Mouse (Mus musculus) lung, embryonic 16.5 days (tissue): ENCODE results near the gene Lrpap1. TPM values are rescaled to one million over a fixed set of nuclear protein-coding genes. Genes with fewer than 3 reads are reported as not detected.

ENCODE experiments used
- ATAC-seq: fragments of 200-750 bp; cut with Nextera tagmentation; 2 replicates; pipeline ENCODE4 v1.8.0; 2017; ENCODE audit warnings: low read depth, mild to moderate bottlenecking, moderate library complexity
- H3K27ac ChIP-seq: fragments of 300-500 bp; sonication (generic); 2 replicates; pipeline ENCODE4 v1.5.1; 2014; ENCODE audit warnings: mild to moderate bottlenecking, control low read depth, low read length
- H3K27me3 ChIP-seq: fragments of 300-500 bp; sonication (generic); 2 replicates; pipeline ENCODE4 v1.6.1; 2014; ENCODE audit warnings: low read depth, low read length, mixed read lengths; ENCODE audit not compliant: control insufficient read depth, insufficient read depth
- H3K36me3 ChIP-seq: fragments of 300-500 bp; sonication (generic); 2 replicates; pipeline ENCODE4 v1.6.1; 2014; ENCODE audit warnings: low read length; ENCODE audit not compliant: control insufficient read depth, insufficient read depth
- H3K4me1 ChIP-seq: fragments of 300-500 bp; sonication (generic); replicated peaks from 2 replicates; pipeline ENCODE4 v1.6.1; 2014; ENCODE audit warnings: low read length, mixed read lengths; ENCODE audit not compliant: control insufficient read depth, insufficient read depth
- H3K4me2 ChIP-seq: fragments of 300-500 bp; sonication (generic); 2 replicates; pipeline ENCODE4 v1.6.1; 2014; ENCODE audit warnings: low read depth, low read length, control low read depth
- H3K4me3 ChIP-seq: fragments of 300-500 bp; sonication (generic); 2 replicates; pipeline ENCODE4 v1.5.1; 2014; ENCODE audit warnings: mild to moderate bottlenecking, low read length, control low read depth
- H3K9ac ChIP-seq: fragments of 300-500 bp; sonication (generic); 2 replicates; pipeline ENCODE4 v1.6.1; 2014; ENCODE audit warnings: low read length, control low read depth
- H3K9me3 ChIP-seq: fragments of 300-500 bp; sonication (generic); 2 replicates; pipeline ENCODE4 v1.6.1; 2016; ENCODE audit warnings: low read length; ENCODE audit not compliant: control insufficient read depth
- WGBS: fragments of 180-500 bp; shearing (Covaris S2); extraction: QIAGEN DNeasy Blood & Tissue Kit; methylation state at CpG from one replicate; pipeline ENCODE4 v1.1.7; 2014; 5-methylcytosine and 5-hydroxymethylcytosine counted together
- polyA plus RNA-seq: library from polyadenylated mRNA; unstranded; fragments of >200 nt; fragmentation: Nextera tagmentation; extraction: Ambion mirVana; gene quantifications from 2 replicates; pipeline ENCODE4 v1.2.1, GENCODE M21; 2015

Gene Lrpap1
- polyA plus RNA-seq, 1 experiment from 2014 or later, result 172 TPM

DNA sequence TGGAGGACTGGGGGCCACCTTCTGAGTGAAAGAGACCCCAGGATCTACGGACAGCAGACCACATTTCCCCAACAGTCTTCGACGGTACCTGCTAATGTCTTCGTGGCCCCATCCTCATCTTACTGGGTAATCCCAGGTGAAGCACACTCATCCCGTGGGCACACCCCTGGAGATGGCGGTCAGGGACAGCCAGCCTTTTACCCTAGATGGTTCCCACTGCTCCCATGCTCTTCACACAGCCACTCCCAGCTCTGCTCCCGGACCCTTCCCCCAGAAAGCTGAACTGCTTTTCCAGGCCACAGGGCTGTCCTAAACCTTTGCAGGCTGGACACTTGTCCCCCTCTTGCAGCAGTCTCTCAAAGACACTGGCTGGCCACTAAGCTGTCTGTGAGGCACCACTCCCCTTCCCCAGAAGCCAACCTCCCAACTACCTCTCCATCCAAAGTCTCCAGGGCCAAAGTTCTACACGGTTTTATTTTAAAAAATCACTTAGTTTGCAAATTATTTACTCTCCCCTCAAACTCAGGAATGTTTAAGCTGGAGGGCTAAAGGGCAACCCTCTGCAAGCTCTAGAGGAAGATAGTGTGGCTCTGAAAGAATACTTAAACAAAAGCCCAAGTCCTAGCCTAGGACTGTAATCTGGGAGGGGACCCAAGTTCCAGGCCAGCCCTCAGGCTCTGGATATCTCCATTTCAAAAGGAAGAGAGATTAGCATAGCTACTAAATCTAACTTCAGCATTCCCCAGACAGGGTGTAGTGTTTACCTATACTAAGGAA lies 1.2 kb downstream of the Lrpap1 start:
- Histone ChIP-seq H3K27ac (peak overlapping the region; percentile 80; the same call in 1 of the 2 replicates), H3K4me3 (peak overlapping the region; percentile 92), H3K36me3 (peaks cover 10% of the 10 kb centered on the region; the same call in 1 of the 2 replicates), H3K9me3 (no peaks in the 10 kb centered on the region), H3K4me1 (peaks cover 21% of the 10 kb centered on the region), H3K4me2 (peak overlapping the region; percentile 85), H3K27me3 (no peaks in the 10 kb centered on the region), H3K9ac (peak overlapping the region; percentile 51)
- WGBS, result 47% methylated on average over 8 of the region's 8 CpGs
- ATAC-seq, result peak; percentile 11; the same call in 1 of the 2 replicates

DNA sequence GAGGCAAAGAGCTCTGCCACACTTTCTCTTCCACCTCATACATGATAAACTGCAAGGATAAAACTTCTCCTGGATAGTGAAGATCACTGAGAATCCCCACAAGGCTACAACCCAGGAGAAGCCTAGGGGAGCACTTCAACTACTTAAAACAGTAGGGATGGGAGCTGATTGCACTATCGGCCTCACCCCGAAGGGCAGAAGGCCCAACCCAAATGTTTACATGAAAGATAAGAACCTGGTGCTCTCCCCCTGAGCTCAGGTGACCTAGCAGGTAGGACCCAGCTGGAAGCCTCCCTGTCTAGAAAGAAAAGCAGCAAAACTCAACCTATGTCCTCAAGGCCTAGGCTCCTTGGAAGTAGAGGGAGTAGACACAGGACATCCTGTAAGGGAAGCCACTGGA lies 2.0 kb downstream of the Lrpap1 start:
- no peaks in the 10 kb centered on the region for H3K9me3 ChIP-seq
- peaks cover 12% of the 10 kb centered on the region; the same call in 1 of the 2 replicates for H3K36me3 ChIP-seq
- H3K4me1 ChIP-seq, result peaks cover 21% of the 10 kb centered on the region
- no peak overlapping the region for H3K9ac ChIP-seq
- WGBS, result 36% methylated on average over 2 of the region's 2 CpGs
- H3K27me3 ChIP-seq, result no peaks in the 10 kb centered on the region
- peak overlapping the region; percentile 85 for H3K4me2 ChIP-seq
- ATAC-seq, result no peak
- peak overlapping the region; percentile 92 for H3K4me3 ChIP-seq
- no peak overlapping the region for H3K27ac ChIP-seq

- no peak for ATAC-seq
- Histone ChIP-seq H3K4me2 (peak overlapping the region; percentile 85), H3K4me1 (peaks cover 21% of the 10 kb centered on the region), H3K27ac (no peak overlapping the region), H3K9me3 (no peaks in the 10 kb centered on the region), H3K9ac (no peak overlapping the region), H3K27me3 (no peaks in the 10 kb centered on the region), H3K36me3 (peaks cover 14% of the 10 kb centered on the region), H3K4me3 (no peak overlapping the region)
- 58% methylated on average over 8 of the region's 8 CpGs for WGBS
These were observed 2.5 kb downstream of the Lrpap1 start for GRCm38 (mm10) chr5:35103086-35103485.

DNA sequence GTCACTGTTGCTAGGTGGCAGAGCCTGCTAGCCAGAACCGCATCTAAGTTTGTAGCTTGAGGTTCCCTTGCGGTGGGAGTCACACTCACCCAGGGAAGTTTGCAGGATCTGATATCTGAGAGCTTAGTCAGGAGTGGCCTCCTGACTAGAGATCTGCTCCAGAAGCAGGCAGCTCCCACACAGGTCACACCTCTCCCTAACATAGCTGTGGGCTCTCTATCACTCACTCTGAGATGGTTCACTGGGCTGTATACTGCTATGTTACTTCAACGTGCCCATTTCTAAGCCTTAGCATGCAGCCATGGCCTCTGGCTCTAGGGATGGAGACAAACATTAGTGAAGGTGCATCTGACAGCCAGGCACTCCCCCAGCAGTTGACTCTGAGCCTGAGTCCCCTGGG lies 13.9 kb downstream of the Lrpap1 start:
- no peaks in the 10 kb centered on the region for H3K27me3 ChIP-seq
- no peak for ATAC-seq
- 89% methylated on average over 3 of the region's 3 CpGs for WGBS

GRCm38 (mm10) chr5:35089614-35089963 lies 16.0 kb downstream of the Lrpap1 start:
- Histone ChIP-seq H3K9me3 (no peaks in the 10 kb centered on the region), H3K4me1 (no peaks in the 10 kb centered on the region), H3K9ac (no peak overlapping the region), H3K4me3 (no peak overlapping the region), H3K4me2 (no peak overlapping the region), H3K36me3 (peaks cover 15% of the 10 kb centered on the region), H3K27me3 (no peaks in the 10 kb centered on the region), H3K27ac (no peak overlapping the region)
- ATAC-seq, result no peak
- 70% methylated on average over 5 of the region's 5 CpGs for WGBS

More for the DNA sequence above, 13.9 kb downstream of the Lrpap1 start:
- no peak overlapping the region for H3K4me3 ChIP-seq
- H3K27ac ChIP-seq, result no peak overlapping the region
- no peak overlapping the region for H3K9ac ChIP-seq
- H3K4me1 ChIP-seq, result no peaks in the 10 kb centered on the region
- H3K9me3 ChIP-seq, result no peaks in the 10 kb centered on the region
- no peak overlapping the region for H3K4me2 ChIP-seq
- peaks cover 25% of the 10 kb centered on the region for H3K36me3 ChIP-seq

GRCm38 (mm10) chr5:35088785-35089613 lies 16.6 kb downstream of the Lrpap1 start:
- Histone ChIP-seq H3K9me3 (no peaks in the 10 kb centered on the region), H3K27me3 (no peaks in the 10 kb centered on the region), H3K9ac (no peak overlapping the region), H3K36me3 (peaks cover 15% of the 10 kb centered on the region), H3K4me3 (no peak overlapping the region), H3K27ac (no peak overlapping the region), H3K4me1 (no peaks in the 10 kb centered on the region), H3K4me2 (no peak overlapping the region)
- WGBS, result 60% methylated on average over 9 of the region's 9 CpGs
- ATAC-seq, result no peak

DNA sequence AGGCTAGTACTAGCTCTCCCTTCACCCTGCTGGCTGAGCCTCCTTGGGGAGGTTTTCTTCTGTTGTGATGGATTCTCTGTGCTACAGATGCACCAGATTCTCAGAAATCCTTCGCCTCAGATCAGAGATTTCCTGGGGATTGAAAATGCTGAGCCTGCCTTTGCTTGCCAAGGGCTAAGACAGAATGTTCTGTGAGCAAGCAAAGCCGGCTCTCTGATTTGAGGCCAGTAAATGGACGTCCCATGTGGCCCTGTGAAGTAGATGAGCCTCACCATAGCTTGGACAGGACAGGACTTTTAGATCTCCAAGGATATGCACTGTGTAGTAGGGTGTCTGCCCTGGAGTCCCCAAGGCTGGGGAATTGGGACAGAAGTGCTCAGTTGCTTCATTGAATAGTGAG lies 20.7 kb downstream of the Lrpap1 start:
- no peak overlapping the region for H3K27ac ChIP-seq
- no peaks in the 10 kb centered on the region for H3K9me3 ChIP-seq
- H3K4me2 ChIP-seq, result no peak overlapping the region
- no peak overlapping the region for H3K4me3 ChIP-seq
- no peaks in the 10 kb centered on the region for H3K36me3 ChIP-seq
- H3K4me1 ChIP-seq, result no peaks in the 10 kb centered on the region
- whole genome bisulfite sequencing, result 71% methylated on average over 3 of the region's 3 CpGs
- no peak for ATAC-seq
- H3K27me3 ChIP-seq, result no peaks in the 10 kb centered on the region
- H3K9ac ChIP-seq, result no peak overlapping the region

GRCm38 (mm10) chr5:35079101-35079500 lies 26.5 kb downstream of the Lrpap1 start:
- Histone ChIP-seq H3K4me2 (no peak overlapping the region), H3K9ac (no peak overlapping the region)
- no peak for ATAC-seq

GRCm38 (mm10) chr5:35076369-35076768 lies 29.2 kb downstream of the Lrpap1 start:
- Histone ChIP-seq H3K9ac (no peak overlapping the region), H3K27me3 (peaks cover 6% of the 10 kb centered on the region; the same call in 1 of the 2 replicates), H3K36me3 (no peaks in the 10 kb centered on the region), H3K4me3 (no peak overlapping the region), H3K4me1 (no peaks in the 10 kb centered on the region), H3K27ac (no peak overlapping the region), H3K4me2 (no peak overlapping the region), H3K9me3 (no peaks in the 10 kb centered on the region)
- no peak for ATAC-seq
- WGBS, result 90% methylated on average over 1 of the region's 1 CpGs

More at GRCm38 (mm10) chr5:35079101-35079500, 26.5 kb downstream of the Lrpap1 start:
- H3K4me1 ChIP-seq, result no peaks in the 10 kb centered on the region
- peaks cover 6% of the 10 kb centered on the region; the same call in 1 of the 2 replicates for H3K27me3 ChIP-seq
- H3K9me3 ChIP-seq, result no peaks in the 10 kb centered on the region
- no peak overlapping the region for H3K4me3 ChIP-seq
- 29% methylated on average over 18 of the region's 18 CpGs for WGBS
- H3K36me3 ChIP-seq, result no peaks in the 10 kb centered on the region
- no peak overlapping the region for H3K27ac ChIP-seq
